Mouse (Mus musculus): ENCODE results near the gene Lgmn. TPM values are rescaled to one million over a fixed set of nuclear protein-coding genes. Genes with fewer than 3 reads are reported as not detected.

Lgmn gene
- total RNA-seq (2021) = 10 to 100 TPM; 68.9 to 76.9 TPM

DNA sequence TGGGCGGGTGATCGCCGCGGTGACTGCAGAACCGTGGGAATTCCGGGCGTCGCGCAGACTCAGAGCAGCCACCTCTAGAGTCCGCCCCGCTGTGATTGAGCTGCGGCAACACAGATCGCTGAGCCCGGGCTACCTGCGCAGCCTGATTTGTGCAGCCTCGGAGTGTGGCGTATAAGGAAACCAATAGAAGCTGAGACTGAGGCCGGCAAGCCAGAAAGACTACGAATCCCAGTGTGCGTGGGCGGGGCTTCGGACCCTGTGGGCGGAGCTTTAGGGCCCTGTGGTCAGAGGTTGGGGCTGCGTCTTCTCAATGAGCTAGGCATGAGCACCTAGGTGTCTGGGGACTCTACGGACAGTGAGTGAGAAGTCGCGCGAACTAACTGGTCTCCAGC lies at the start of gene Lgmn:
Gene Lgmn (minus strand): TSS at position 182 of the 392 bp plus-strand sequence.
- DNase-seq = peak; percentile 99

DNA sequence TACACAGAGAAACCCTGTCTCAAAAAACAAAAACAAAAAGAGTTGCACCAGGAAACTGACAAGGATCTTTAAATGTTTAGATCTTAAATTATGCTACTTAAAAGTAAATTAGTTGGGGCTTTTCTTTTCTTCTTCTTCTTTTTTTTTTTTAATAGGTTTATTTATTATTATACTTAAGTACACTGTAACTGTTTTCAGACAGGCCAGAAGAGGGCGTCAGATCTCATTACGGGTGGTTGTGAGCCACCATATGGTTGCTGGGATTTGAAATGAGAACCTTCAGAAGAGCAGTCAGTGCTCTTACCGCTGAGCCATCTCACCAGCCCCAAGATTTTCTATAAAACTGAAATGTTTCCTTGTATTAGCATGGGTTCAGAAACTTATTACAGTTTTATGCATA lies 45.3 kb upstream of the Lgmn start:
- DNase-seq = no peak

DNA sequence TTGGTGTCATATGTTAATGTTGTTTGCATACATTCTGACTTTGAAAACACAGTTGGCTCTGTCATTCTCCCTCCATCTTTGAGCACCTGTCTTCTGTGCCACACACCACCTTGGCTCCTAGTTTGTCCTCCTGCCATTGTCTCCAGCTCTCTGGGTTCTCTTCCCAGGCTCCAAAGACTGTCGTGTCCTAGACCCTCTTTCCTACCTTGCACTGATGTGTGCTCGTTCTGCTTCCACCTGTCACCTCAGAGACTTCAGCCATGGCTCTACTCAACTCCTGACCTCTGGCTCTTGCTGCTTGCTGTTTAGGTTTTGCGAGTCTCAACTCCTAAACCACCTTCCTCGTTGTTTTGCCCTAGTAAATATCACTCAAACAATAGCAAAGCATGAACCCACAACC lies 40.9 kb upstream of the Lgmn start:
- no peak for DNase-seq

DNA sequence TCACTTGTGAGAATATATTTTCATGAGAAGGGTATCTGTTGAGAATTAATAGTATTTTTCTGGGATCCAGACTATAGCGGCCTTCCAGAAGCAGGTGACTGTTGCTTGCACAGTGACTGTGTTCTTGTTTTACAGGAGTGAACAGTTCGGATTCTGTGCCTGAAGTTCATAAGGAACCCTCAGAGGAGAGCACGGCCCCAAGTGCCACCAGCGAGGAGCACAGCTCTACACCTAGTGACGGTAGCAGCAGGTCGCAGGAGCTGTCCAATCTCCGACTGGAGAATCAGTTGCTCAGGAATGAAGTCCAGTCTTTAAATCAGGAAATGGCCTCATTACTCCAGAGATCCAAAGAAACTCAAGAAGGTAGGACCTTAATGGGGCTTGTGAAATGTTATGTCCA lies 34.8 kb upstream of the Lgmn start:
- no peak for DNase-seq

DNA sequence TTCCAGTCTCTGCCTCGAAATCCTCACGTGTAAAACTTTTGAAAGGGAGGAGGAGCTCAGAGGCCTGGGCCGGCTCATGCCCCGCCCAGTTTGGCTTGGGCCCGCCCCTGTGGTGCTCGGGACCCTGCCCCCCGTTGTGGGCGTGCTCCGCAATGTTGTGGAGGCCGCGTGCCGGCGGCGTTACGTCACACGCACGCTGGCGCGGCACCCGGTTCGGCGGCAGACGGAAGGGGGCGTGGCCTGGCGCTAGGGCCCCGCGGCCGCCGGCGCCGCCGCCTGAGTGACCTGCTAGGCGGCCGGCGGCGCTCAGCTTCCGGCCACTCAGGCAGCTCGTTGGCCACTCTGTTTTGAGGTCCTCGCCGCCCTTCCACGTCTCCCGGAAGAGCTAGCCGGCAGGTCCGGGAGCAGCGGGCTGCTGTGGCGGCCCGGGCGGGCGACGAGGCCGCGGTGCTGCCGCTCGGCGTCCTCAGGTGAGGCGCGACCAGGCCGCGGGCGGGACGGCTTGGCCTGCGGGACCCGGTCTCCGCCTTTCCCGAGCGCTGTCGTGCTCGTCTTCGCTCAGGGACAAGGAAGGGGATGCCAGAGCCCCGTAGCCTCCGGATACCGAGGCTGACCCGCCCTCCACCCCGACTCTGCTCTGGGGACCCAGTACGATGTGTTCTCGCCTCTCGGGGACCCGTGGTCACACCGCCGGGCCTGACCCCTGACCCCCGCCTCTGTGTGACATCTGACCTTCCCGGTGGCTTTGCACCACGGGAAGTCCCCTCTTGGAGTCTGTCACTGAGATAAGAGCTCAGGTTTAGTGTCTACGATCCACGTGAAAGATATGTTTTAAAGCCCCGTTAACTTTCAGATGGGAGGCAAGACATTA lies 29.5 kb upstream of the Lgmn start, which contains the start of gene Golga5:
Gene Golga5 (plus strand): TSS at position 242 of the 871 bp plus-strand sequence.
- peak; percentile 98 for DNase-seq

DNA sequence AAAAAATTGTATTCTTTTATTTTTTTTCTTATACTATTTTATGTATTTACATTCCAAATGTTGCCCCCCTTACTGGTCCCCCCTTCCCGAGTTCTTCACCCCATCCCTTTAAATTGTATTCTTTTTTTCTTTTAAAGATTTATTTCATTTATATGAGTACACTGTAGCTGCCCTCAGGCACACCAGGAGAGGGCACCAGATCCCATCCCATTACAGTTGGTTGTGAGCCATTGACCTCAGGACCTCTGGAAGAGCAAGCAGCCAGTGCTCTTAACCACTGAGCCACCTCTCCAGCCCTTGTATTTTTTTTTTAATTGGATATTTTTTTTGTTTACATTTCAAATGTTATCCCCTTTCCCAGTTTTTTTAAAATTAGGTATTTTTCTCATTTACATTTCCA lies 28.5 kb upstream of the Lgmn start:
- no peak for DNase-seq

DNA sequence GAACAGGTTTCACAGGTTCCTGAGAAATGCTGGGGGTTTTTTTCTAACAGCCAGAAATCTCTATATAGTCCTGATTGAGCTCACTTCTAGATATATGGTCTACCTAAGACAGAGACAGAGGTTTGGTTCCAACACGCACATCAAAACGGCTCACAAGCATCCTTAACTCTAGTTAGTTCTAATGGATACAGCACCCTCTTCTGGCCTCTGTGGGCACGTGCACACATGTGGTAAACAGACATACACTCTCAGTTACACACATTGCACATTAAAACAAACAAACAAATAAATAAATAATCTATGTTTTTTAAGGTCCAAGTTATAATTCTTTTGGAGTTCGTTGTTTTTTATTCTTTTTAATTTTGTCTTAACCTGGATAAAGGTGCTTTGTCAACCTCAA lies 25.0 kb upstream of the Lgmn start:
- DNase-seq = no peak

DNA sequence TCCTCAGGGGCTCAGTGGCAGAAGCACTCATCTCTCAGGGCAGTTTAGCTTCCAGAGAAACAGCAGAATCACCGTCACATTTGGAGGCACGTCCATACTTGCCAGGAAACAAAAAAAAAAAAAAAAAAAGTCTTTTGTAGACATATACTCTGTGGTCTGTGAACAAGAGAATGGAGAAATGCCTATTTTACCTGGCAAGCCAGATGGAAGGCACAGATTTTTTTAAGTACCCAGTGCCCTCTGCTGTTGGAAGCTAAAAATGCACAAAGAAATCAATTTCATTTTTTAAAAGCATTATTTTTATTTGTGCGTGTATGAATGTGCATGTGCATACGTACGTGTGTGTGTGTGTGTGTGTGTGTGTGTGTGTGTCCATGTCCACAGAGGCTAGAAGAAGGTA lies 21.6 kb upstream of the Lgmn start:
- no peak for DNase-seq

DNA sequence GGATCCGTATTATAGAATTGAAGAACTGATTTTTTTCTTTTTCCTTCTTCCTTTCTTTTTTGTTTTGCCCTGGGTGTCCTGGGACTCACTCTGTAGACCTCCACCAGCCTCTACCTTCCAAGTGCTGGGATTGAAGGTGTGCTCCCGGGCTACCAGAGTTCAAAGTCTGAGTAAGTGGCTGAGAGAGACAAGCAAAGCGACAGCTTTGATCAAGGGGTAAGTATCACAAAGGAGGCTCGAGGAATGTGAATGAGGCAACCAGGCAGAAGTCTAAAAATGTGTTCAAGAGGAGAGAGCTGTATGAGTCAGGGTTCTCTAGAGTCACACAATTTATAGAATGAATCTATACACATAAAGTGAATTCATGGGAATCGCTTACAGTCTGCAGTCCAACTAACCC lies 20.4 kb upstream of the Lgmn start:
- DNase-seq = no peak

DNA sequence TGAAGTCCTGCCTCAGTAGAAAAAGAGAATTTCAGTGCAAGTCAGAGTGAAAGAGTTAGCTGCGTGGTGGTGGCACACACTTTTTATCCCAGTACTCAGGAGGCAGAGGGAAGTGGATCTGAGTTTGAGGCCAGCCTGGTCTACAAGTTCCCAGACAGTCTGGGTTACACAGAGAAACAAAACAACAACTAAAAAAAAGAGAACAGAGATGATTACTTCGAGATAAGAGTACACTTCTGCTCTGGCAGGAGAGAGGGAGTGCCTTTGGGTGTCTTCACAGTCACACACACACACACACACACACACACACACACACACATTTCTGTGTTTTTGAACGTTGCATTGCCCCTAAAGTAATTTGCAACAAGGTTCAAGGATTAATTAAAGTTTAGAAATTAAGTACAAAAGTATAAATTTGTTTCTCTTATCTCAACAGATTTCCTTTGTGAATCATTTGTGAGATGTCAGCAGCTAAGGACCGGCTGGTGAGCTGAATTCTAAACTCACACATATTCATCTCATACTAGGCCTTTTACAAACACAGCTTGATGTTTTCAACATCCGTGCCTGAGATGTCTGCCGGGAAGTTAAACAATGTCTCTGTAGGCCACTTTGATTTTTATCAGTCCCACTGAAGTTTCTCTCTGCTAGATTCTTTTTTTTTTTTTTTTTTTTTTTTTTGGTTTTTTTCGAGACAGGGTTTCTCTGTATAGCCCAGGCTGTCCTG lies 17.0 kb upstream of the Lgmn start:
- no peak for DNase-seq

DNA sequence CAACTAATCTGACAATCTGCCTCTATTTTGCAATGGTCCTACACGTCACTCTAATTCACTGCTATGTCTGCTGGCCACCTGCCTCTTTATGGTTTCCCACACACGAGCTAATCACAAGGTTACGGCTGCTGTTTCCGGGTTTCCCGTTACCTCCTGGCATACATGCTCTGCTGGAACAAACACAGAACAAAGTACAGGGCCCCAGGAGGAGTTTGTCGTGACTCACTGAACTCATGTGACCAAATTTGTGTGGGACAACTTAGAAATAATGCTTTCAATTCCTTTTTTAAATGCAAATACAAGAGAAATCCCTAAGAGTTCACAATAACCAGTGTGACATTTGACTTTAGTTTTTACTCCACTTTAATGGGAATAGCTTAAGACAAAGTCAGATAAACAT lies 14.0 kb upstream of the Lgmn start:
- peak; percentile 47 for DNase-seq

DNA sequence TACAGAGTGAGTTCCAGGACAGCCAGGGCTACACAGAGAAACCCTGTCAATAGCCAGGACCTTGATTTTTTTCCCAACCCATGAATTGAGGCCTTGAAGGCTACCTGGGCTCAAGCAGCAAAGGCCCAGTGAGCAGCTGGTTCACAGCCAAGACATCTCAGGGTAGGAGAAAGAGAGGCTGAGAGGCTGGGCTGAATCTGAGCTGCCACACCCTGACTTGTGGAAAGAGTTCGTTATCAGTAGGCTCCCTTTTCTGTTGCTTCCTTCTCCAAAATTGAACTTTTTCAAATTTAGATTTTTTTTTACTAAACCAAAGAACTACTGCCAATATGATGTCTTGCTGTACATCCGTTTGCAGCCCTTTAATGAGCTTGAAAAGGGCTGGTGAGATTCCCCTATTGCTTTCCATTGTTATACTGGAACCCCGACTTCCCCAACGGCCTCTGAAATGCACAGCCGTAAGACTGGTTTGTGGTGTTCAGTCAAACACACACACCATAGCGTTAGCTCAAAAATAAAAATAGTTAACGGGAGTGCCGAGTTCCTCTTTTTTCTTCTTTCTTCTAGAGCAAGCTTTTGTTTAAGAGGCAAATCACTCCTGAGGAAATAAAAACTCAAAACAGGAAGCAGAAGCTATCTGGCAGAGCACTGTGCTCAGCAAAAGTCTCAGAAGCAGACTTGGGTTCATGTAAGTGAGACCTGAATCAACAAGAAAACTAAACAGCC lies 11.7 kb upstream of the Lgmn start:
- no peak for DNase-seq

DNA sequence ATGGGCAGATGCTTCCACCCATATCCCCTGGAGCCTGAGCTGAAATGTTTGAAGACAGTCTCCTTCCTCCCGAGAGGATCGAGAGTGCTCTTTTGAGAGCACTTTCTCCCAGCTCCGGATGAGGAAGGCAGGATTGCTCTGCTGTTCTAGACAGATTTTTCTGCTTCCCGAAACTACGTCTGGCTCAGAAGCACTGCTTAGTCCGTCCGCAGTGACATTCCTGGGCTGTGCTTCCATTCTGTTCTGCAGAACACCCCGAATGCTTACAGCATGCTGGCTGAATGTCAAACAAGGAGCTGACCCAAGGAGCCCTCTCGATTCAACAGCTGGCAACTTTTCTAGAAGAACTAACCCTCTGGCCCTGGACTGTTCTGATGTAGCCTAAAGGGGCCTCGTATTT lies 10.8 kb upstream of the Lgmn start:
- peak; percentile 34 for DNase-seq

DNA sequence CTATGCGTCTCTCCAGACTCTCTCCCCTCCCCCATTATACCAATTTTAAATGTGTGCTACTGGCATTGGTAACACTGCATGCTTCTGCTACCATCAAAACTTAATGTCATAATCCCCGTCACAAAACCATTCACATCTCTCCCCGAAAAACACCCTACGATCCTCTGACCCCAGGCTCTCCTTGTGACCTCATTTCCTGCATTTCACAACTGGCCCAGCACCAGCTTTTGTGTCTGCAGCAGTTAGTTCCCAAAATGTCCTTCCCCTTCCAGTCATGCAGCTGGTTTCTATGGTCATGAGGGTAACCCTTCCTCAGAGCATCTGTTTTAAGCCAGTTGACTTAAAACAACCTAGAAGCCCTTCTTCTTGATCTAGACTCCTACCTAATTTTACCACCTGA lies 5.8 kb upstream of the Lgmn start:
- no peak for DNase-seq

DNA sequence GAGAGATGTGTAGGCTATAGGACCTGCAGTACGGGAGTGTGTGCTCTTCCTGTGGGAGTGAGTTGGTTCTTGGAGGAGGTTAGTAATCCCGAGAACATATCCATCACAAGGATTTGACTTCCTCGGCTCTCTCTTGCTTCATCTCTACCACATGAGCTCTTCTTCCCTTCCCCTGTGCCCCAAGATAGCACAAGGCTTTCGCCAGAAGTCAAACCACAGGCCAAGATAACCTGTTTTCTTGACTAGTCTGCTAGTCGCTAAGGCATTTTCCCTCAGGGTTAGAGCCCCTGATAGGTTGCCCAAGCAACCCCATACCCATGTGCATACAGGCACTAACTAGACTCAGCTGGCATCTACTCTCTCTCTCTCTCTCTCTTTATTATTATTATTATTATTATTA lies 4.1 kb upstream of the Lgmn start:
- no peak for DNase-seq

DNA sequence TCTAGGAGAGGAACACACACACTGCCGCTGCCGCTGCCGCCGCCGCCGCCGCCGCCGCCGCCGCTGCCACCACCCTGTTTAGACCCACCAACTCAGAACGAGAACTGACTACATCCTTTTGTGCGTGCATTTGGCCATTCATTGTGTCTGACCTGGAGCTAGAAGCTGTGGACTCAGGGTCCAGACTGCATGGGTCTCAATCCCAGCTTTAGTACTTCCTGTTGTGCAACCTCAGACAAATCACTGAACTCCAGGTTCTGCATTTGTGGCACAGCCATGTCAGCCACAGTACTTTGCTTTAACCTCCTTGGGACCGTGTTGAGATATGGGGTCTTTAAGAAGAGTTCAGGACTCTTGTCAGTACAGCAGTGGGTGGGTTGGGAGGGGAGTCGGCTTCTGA lies 3.0 kb upstream of the Lgmn start:
- no peak for DNase-seq

DNA sequence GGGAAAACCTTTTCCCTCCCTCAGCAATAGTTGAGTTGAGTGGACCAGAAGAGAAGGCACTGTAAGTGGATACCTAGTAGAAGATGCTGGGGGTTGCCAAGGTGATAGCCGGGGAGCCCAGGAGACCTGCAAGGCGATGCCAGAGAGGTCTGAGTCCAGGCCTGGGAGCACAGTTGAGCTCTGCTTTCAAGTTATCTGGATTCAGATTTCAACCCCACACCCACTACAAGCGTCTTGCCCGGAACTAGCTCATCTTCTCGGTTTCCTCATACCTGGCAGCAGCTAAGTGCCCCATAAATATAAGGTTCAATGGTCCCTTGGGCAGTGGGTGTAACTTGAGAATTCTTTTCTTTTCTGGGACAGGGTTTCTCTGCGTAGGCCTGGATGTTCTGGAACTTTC lies 1.5 kb upstream of the Lgmn start:
- no peak for DNase-seq

DNA sequence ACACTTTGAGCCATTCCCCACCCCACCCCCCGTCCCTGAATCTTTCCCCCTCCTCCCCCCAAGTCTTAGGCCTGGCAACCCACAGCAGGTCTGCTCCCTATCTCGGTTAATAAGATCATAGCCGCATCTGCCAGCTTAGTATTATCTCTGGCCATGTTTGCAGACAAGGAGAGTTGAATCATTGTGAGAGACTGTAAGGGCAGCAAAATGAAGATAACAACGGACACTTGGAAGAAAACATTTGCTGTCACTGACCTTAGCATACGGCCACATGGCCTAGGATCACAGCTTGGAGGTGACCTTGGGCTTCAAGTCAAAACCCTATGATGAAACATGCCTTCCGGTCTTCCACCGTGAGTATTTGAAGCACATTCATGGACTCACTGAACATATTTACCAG lies 938 bp upstream of the Lgmn start:
- DNase-seq = no peak

DNA sequence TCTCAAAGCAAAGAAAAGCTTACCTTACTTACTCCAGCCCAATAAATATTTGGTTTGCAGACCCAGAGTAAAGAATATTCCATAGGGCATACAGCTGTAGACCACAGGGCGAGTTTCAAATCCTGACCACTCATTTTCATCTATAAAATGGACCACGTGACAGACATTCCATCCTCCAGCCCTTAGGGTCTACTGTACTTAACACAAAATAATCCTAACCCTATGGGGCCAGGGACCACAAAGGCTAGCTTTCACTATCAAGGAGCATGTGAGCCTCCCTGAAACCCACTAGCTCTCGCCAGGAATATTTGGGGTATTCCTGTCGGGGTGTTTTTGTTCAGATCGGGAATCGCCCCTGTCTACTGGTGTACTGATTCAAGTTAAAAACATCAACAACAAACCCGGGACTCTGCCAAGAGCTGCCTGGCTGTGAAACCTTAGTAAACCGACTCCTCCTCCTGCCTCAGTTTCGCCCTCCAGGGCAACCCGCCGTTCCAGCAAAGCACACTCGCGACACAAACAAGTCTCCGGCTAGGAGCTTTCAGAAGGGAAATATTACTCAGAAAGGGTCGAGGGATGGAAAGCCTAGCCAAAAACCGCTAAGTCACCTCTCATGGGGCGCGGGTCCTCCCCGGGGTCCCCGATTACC lies 506 bp downstream of the Lgmn start:
- DNase-seq = no peak

DNA sequence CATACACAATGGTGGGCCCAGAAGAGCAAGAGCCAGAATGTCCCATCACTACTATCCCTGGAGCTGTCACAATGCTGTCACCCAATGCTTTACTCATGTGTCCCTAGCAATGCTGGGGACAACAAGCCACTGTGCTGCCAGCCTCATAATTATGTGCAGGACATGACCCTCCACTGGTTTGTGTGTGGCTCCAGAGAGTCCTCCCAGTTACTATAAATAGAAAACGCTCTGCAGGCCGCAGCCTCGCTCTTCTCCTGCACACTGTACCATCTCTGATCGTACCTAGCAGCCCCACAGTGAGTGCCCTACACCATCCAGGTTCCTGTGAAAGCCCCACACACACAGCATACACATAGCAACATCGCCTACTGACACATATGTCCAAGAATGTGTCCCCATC lies 1.7 kb downstream of the Lgmn start:
- peak; percentile 53 for DNase-seq

DNA sequence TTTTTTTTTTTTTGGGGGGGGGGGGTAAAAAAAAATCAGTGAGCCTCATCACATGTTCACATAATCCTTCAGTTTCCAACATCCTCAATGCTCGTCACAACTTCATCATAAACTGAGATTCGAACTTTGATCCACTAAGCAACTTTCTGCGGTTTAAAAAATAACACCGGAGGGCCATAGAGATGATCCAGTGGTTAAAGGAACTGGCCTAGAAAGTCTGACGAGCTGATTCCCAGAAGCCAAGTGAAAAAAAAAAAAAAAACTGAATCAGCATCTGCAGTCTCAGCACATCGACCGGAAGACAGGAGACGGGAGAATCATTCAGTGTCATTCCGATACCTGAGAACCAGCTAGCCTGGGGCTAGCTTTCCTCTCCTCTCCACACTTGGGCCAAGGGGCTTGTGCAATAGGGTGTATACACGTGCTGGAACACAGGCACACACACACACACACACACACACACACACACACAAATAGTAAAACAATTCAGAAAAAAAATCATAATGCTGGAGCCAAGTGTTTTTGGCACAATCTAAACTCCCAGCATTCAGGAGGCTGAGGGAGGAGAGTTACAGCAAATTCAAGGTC lies 2.6 kb downstream of the Lgmn start:
- no peak for DNase-seq

DNA sequence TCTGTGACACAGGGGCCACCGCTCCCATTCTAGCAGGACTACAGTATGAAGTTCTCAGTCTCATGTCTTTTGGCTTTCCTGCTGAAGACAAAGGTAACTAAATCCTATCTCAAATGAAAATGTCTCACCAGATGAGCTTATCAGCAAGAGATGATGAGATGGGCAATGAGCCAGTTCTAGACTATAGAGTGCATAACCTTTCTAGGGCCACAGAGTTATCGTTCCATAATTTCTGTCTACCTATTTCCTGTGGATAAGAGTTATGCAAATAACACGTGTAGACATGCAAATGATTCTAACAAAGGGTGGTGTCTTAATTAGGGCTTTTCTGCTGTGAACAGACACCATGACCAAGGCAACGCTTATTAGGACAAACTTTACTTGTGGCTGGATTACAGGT lies 5.5 kb downstream of the Lgmn start:
- DNase-seq = no peak
